Mouse (Mus musculus): ENCODE results near the gene Gm21190. TPM values are rescaled to one million over a fixed set of nuclear protein-coding genes. Genes with fewer than 3 reads are reported as not detected.
A peak's percentile ranks its signal among the peaks of the same experiment; 100 is the strongest.
"Not testable (repeated sequence)": the region's sequence is repeated elsewhere in the genome, so short reads cannot be mapped to it uniquely, and the experiment has no call there.

Gene Gm21190
- not detected for total RNA-seq (2021)

- DNase-seq; intact Hi-C loops (cut with DNase I): not testable (repeated sequence)
Measured at GRCm38 (mm10) chr5:15529122-15529521, at the start of gene Gm21190. Gm21190 (minus strand) TSS chr5:15529222.

- DNase-seq; intact Hi-C loops (cut with DNase I): not testable (repeated sequence)
Measured at GRCm38 (mm10) chr5:15577033-15577432, 48.0 kb upstream of the Gm21190 start, which contains the start of gene Gm21083. Gm21083 (plus strand) TSS chr5:15577333.

DNA sequence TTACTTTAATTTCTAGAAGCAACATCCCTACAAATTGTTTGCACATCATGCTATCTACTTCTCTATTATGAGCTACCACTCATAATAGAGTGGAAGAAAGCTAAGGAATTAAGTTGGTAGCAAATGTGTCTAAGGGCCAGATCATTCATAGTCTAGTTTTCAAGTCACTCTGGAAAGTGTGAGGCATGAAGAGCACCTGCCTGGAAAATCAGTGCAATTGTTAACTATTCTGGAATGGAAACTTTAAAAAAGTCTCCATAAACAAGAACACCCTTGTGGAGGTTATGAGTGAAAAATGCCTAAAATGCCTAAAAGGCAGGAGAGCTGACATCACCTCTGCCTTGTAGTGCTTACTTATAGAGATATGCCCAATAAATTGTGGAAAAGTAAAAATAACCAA is 44.7 kb upstream of the Gm21190 start:
- intact Hi-C loops (cut with DNase I); DNase-seq: not testable (repeated sequence)

GRCm38 (mm10) chr5:15561425-15562264 is 32.6 kb upstream of the Gm21190 start:
- intact Hi-C loops (cut with DNase I); DNase-seq: not testable (repeated sequence)

DNA sequence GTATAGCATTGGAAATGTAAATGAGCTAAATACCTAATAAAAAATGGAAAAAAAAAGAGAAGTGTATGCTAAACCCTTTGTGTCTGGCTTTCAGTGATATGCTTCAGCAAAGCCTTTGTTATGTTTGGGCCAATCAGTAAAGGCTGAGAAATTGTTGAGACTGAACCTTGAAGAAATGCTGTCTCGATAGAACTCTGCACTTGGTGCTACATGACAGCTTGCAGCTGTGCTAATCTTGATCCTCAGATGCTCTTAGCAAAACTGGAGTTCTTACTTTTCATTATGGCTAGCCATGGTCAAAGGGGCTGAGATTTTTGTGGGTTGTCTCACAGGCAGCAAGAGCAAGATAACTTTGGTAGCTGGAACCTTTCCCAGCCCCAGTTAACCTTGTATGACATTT is 29.6 kb upstream of the Gm21190 start:
- intact Hi-C loops (cut with DNase I), result not testable (repeated sequence)
- peak; percentile 7 to 14 for DNase-seq

DNA sequence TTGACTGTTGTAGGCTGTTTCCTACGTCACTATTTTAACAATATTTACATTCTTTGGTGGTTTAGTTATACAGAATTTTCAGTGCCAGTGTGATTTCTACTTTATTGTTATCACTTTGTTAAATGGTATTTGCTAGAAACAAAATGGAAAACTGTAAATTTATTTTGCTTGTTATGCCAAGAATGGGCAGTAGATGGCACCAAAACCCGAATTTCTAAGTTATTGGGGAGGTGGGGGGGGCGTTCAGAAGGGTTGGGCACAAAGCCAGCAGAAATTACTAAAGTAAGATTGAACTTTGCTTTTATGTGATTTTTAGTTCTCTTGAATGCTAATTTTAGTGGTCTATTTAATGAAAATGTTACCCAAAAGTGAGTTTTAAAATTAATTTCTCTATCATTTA is 20.6 kb upstream of the Gm21190 start:
- intact Hi-C loops (cut with DNase I), result loop anchor here (5.0 kb wide), 1 partner anchor 38 kb away; no protein-coding TSS in a partner anchor
- peak in 1 of 2 experiments; percentile 23 for DNase-seq

GRCm38 (mm10) chr5:15549134-15549533 is 20.1 kb upstream of the Gm21190 start:
- not testable (repeated sequence) for DNase-seq
- intact Hi-C loops (cut with DNase I), result loop anchor here (5.0 kb wide), 1 partner anchor 38 kb away; no protein-coding TSS in a partner anchor

- intact Hi-C loops (cut with DNase I), result loop anchor here (5.0 kb wide), 1 partner anchor 39 kb away; no protein-coding TSS in a partner anchor
Measured at GRCm38 (mm10) chr5:15548642-15549041, 19.6 kb upstream of the Gm21190 start.

GRCm38 (mm10) chr5:15522470-15522869 is 6.6 kb downstream of the Gm21190 start:
- DNase-seq; intact Hi-C loops (cut with DNase I): not testable (repeated sequence)

More at GRCm38 (mm10) chr5:15548642-15549041, 19.6 kb upstream of the Gm21190 start:
- DNase-seq, result not testable (repeated sequence)

DNA sequence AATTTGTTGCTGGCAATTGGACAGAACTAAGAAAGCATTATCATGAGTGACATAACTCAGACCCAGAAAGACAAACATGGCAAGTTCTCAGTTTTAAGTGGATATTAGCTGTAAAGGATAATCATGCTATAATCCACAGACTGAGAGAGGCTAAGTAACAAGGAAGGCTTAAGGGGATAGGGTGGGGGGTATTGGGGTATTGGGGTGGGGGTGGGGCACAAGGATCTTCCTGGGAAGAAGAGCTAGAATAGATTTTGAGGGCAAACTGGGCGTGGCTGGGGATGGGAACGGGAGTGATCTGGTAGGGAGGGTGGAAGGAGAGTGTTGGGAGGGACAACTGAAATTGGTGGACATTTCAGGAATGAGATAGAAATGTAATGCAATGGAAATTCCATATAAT is 7.0 kb downstream of the Gm21190 start:
- intact Hi-C loops (cut with DNase I); DNase-seq: not testable (repeated sequence)

GRCm38 (mm10) chr5:15520418-15520817 is 8.6 kb downstream of the Gm21190 start:
- intact Hi-C loops (cut with DNase I), result not testable (repeated sequence)
- peak in 1 of 2 experiments; percentile 36 for DNase-seq

DNA sequence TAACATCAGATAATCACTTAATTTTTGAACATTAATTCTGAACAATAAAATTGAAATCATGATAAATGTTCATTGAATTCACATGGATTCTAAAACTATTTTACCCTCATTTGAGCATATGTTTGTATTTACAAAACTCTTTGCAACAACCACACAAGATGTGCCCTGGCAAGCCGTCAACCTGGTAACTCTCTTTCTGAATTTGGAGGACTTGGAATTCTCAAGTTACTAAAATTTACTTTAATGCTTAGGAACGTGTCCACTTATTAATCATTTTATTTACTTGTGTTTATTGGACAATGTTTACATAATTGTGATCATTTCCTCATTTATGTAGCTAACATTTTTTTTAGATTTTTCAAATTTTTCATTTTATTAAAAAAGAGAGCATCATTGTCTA is 11.9 kb downstream of the Gm21190 start:
- DNase-seq; intact Hi-C loops (cut with DNase I): not testable (repeated sequence)

DNA sequence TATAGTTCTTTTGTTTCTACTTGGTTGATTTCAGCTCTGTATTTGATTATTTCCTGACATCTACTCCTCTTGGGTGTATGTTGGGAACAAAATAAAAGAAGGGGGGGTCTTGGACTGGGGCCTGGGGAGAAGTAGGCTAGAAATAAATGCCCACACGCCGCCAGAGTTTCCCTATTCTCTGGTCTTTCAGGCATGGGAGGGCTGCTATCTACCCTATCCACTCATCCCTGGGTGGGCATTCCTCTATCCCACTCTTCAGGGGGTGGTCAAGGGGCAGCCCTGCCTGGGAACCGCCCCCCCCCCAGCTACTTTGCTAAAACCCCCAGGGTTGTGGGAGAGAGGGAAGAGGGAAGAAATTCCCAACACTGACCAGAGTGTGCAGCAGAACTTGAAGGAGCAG is 16.8 kb downstream of the Gm21190 start:
- intact Hi-C loops (cut with DNase I), result not testable (repeated sequence)

GRCm38 (mm10) chr5:15509911-15510310 is 19.1 kb downstream of the Gm21190 start:
- intact Hi-C loops (cut with DNase I); DNase-seq: not testable (repeated sequence)

More for the DNA sequence above, 16.8 kb downstream of the Gm21190 start:
- DNase-seq, result not testable (repeated sequence)

GRCm38 (mm10) chr5:15508460-15509451 is 20.3 kb downstream of the Gm21190 start:
- intact Hi-C loops (cut with DNase I); DNase-seq: not testable (repeated sequence)

- DNase-seq; intact Hi-C loops (cut with DNase I): not testable (repeated sequence)
Measured at GRCm38 (mm10) chr5:15507757-15508459, 21.1 kb downstream of the Gm21190 start.

DNA sequence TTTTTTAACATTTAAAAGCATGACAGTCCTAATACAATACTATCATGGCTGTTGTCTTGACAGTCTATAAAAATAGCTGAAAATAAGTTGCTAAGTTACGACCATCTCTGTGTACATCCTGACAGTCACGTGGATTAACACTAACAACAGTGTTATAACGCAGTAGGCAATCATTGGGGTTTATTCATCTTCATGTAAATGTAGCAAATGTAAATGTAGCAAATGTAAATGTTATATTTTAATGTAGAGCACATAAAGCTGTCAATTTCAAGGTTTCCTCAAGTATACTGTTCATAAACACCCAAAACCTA is 21.8 kb downstream of the Gm21190 start:
- intact Hi-C loops (cut with DNase I), result no loop called here
- DNase-seq, result no peak

DNA sequence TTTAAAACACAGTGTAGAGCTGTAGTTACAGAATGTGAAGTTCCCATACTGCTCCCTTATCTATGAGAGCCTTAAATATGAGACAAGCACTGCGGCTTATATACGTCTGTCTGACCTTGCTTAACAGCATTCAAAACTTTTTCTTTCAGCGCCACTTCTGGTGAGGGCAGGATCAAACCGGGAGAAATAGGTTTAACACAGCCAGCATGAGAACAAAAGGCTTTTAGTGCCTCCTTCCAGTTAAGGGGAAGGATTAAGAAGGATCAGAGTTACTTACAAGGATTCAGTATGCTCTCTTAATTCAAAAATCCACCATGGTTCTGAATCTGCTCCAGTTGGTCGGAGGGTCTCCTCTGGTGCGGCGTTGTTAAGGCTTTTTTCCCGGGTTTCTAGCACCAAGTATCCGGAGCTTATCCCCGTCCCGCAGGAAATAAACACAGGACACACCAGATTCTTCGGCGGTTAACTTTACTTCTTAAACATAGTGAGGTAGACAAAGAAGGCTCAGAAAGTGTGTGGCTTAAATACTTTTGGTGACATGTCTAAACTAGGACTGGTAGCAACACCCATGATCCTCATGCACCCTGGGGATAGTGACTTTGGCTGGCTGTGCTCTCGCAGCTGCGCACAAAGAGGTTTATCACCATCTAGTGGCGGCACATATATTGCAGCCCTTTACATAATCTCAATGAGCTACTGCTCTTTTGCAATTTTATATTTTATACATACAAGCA is 22.3 kb downstream of the Gm21190 start:
- DNase-seq, result peak; percentile 20 to 49
- intact Hi-C loops (cut with DNase I), result no loop called here

- intact Hi-C loops (cut with DNase I), result not testable (repeated sequence)
- peak; percentile 21 to 49 for DNase-seq
Measured at GRCm38 (mm10) chr5:15498774-15499400, 30.1 kb downstream of the Gm21190 start.

All from heart, postnatal 10 days (tissue).